Mouse (Mus musculus) gastrocnemius, postnatal 10 days (tissue): ENCODE measurements at regions not wholly inside any gene's neighbourhood (a gene's known extent, or its start where the extent isn't known, plus 50 kb on each side); places are given as distances from the start of the nearest gene placed in this dataset.

Experiments used
- DNase-seq: peaks from one replicate; pipeline ENCODE4 v3.0.0; 2021; ENCODE audit warnings: mixed read lengths
- microRNA-seq, 2 experiments: library from miRNA; unstranded; fragments of <30 nt; microRNA quantifications; one replicate each; pipeline ENCODE4 v1.2.0; 2021

DNA sequence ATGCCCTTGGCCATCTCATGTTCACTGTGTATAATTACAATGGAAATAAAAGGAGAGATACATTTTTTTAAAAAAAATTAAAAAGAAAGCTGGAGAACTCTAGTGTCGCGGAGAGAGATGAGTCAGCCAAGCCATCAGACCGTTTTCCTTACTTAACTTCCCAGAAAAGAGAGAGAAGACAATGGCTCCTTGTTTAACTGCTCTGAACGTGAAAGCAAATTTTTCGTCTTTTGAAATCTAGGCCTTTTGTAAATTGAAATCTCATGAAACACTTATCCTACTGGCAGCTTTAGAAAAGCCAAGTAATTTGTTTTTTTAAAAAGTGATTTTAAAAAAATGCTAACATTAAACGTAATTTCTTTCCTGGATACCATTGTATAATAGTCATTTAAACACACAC lies 89.7 kb upstream of the Runx1 start:
- DNase-seq = no peak

DNA sequence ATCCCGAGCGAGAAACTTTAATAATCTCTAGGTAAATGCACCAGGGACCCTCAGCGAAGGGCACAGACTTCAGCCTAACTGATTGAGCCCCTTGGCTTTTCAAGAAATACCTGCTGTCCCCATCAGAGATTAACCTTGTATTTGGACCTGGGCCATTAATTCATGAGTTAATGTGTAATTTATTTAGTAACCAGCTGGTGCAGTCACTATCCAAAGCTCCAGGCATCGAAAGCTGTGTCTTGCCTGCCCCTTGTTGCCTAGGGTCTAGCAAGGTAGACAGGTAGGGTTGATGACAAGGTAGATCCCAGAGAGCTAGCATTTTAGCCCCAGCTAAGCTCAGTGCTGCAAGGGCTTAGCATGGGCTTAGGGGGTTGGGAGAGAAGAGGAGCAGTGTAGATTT lies 80.9 kb upstream of the Runx1 start:
- no peak for DNase-seq

- DNase-seq = no peak
These were observed 79.7 kb upstream of the Runx1 start for GRCm38 (mm10) chr16:92905626-92906025.

GRCm38 (mm10) chr16:92903892-92904473 lies 78.0 kb upstream of the Runx1 start:
- DNase-seq = no peak

- no peak for DNase-seq
These were observed 77.5 kb upstream of the Runx1 start for GRCm38 (mm10) chr16:92903486-92903885.

DNA sequence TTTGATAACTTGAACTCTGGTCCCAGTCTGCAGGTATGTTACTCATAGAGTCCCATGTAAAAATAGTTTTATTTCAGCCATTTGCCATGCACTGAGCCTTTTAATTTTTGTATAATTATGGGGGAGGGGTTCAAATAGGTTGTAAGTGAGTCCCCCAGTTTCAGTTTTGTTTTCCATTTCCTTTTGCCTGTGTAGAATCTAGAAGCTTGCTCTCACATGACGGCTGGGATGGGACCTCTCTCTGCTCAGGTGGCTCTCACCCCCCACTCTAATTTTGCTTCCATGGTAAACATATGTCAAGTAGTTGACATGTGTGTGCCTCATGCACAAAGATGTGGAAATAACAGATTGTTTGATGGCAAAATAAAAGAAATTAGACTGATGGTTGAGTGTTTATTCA lies 73.8 kb upstream of the Runx1 start:
- no peak for DNase-seq

DNA sequence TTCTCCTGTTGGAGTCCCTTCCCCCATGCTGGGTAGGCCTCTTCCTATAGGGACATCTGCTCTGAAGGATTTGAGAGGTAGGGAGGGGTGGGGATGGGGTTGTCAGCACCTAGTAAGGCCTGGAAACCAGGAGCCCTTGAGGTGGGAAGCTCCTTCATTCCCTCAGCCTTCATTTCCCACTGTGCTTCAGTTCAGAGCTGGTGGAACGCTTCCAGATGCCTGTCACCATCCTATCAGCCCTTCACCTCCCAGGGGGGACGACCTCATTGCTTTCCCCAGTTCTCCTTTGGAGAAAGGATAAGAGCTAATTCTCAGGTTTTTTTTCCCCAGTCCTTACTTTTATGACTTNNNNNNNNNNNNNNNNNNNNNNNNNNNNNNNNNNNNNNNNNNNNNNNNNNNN lies 65.8 kb upstream of the Runx1 start:
- DNase-seq = no peak

GRCm38 (mm10) chr16:92890713-92891112 lies 64.8 kb upstream of the Runx1 start:
- DNase-seq = no peak

DNA sequence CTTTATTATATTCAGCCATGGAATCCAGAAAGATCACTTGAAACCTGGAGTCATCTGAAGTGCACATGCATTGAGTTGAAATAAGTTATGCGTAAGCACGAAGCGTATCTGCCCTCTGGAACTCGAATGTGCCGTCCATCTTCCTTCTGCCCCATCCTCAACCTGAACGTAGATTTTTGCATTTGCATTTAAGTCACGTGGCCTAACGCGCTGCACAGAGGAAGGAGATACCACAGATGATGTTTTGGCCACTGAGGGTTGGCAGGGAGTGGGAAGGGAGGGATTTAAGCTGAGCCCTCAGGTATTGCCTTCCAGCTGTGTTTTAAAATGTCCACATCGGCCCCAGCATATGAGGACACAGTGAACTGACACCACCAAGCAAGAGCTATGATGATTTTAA lies 63.6 kb upstream of the Runx1 start:
- no peak for DNase-seq

- no peak for DNase-seq
These were observed 60.3 kb upstream of the Runx1 start for GRCm38 (mm10) chr16:92886226-92886625.

DNA sequence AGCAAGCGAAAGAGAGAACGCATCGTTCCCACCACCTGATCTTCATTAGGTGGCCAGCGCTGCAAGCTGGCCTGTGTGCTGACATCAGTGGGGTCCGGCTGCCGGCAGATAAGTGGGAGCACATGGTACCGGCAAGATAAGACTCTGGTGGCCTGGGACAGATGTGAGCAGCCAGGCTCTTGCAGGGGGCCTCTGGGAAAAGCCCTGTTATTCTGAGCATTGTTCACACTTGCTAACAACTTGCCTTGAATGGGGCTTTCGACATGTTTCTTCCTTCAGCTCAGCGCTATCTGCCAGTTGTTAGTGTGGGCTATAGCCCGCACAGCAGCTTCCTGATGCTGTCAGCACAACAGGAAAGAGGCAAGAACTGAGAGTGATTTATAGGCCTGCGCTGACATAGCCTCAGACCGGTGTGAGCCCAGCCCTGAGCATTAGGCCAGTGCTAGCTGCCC lies 57.9 kb upstream of the Runx1 start:
- DNase-seq = no peak

- no peak for DNase-seq
These were observed 54.6 kb upstream of the Runx1 start for GRCm38 (mm10) chr16:92880356-92881043.

DNA sequence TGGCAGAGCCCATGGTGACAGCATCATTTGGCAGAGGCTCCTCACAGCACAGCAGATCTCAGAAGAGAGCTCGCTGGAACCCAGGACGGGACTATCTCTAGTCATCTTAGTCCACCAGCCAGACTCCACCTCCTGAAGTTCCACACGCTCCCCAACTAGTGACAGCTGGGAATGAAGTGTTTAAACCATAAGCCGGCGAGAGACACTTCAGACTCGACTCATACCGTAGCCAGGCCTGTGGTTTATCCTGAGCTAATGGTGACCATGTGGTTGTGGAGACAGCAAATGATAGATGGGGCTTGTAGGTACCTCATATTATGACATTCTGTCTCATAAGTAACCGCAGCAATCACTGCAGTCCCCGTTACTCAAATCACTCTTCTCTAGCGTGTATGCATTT lies 52.1 kb upstream of the Runx1 start:
- DNase-seq = no peak

Small RNA genes lying in the stretch of these regions (microRNA-seq; reads per million reads assigned to microRNA genes)
- gene Gm28003 = 0 reads per million in 2 experiments
- 0 reads per million in 2 experiments for gene Mir802
